Mouse (Mus musculus) embryonic facial prominence, embryonic 11.5 days (tissue): ENCODE results near the gene Pik3cd. TPM values are rescaled to one million over a fixed set of nuclear protein-coding genes. Genes with fewer than 3 reads are reported as not detected.

Experiments
- ATAC-seq: fragments of 200-750 bp; cut with Nextera tagmentation; replicated peaks from 2 replicates; pipeline ENCODE4 v1.8.0; 2017; ENCODE audit warnings: low read depth; ENCODE audit not compliant: insufficient number of reproducible peaks, low FRiP score, low TSS enrichment
- DNase-seq: peaks from one replicate; pipeline ENCODE4 v3.0.0-alpha.2; 2015; ENCODE audit warnings: low spot score
- H3K27ac ChIP-seq: fragments of 300-500 bp; sonication (generic); replicated peaks from 2 replicates; pipeline ENCODE4 v1.5.1; 2014; ENCODE audit warnings: mild to moderate bottlenecking, low read depth, low read length, control low read depth
- H3K27me3 ChIP-seq: fragments of 300-500 bp; sonication (generic); 2 replicates; pipeline ENCODE4 v1.6.1; 2014; ENCODE audit warnings: mild to moderate bottlenecking, low read length, moderate library complexity, mixed read lengths; ENCODE audit not compliant: control insufficient read depth, insufficient read depth
- H3K36me3 ChIP-seq: fragments of 300-500 bp; sonication (generic); replicated peaks from 2 replicates; pipeline ENCODE4 v1.6.1; 2014; ENCODE audit warnings: low read depth, mild to moderate bottlenecking, low read length, moderate library complexity, mixed read lengths; ENCODE audit not compliant: control insufficient read depth, insufficient read depth
- H3K4me1 ChIP-seq: fragments of 300-500 bp; sonication (generic); 2 replicates; pipeline ENCODE4 v1.6.1; 2014; ENCODE audit warnings: low read length, mixed read lengths; ENCODE audit not compliant: control insufficient read depth, insufficient read depth
- H3K4me2 ChIP-seq: fragments of 300-500 bp; sonication (generic); 2 replicates; pipeline ENCODE4 v1.6.1; 2014; ENCODE audit warnings: low read depth, mild to moderate bottlenecking, control low read depth, low read length, moderate library complexity
- H3K4me3 ChIP-seq: fragments of 300-500 bp; sonication (generic); 2 replicates; pipeline ENCODE4 v1.5.1; 2014; ENCODE audit warnings: low read depth, low read length, control low read depth
- H3K9ac ChIP-seq: fragments of 300-500 bp; sonication (generic); replicated peaks from 2 replicates; pipeline ENCODE4 v1.6.1; 2014; ENCODE audit warnings: mild to moderate bottlenecking, control low read depth, low read length
- H3K9me3 ChIP-seq: fragments of 300-500 bp; sonication (generic); replicated peaks from 2 replicates; pipeline ENCODE4 v1.6.1; 2016; ENCODE audit warnings: mild to moderate bottlenecking, low read length, inconsistent platforms, mixed read lengths; ENCODE audit not compliant: control insufficient read depth
- WGBS: fragments of 180-500 bp; shearing (Covaris S2); extraction: QIAGEN DNeasy Blood & Tissue Kit; methylation state at CpG from one replicate; pipeline ENCODE4 v1.1.7; 2014; 5-methylcytosine and 5-hydroxymethylcytosine counted together
- polyA plus RNA-seq: library from polyadenylated mRNA; unstranded; fragments of >200 nt; fragmentation: Nextera tagmentation; extraction: Ambion mirVana; gene quantifications from 2 replicates; pipeline ENCODE4 v1.2.1, GENCODE M21; 2014

Gene Pik3cd
- polyA plus RNA-seq, 1 experiment from 2014 or later, result 4.2 TPM

DNA sequence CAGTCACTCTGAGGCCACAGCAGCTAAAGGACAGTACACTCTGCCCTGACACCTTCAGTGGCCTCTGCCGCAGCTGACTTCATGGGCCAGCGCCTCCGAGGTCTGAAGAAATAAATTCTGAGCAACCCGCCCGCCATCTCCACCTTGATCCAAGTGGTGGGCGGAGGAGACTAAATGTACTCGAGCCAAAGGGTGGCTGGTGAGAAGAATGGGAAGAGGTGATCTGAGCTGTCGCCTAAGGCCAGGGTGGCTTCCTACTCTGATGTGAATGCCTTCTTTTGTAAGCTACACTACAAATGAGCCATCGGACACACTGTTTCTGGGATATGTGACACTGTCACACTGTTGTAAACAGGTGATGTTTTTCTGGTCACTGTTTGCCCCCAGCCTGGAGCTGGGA lies 56.6 kb downstream of the Pik3cd start:
- no peaks in the 10 kb centered on the region for H3K9me3 ChIP-seq
- H3K36me3 ChIP-seq, result peaks cover 5% of the 10 kb centered on the region
- DNase-seq (no peak), ATAC-seq (no peak)
- H3K27me3 ChIP-seq, result no peaks in the 10 kb centered on the region
- no peak overlapping the region for H3K9ac ChIP-seq
- 95% methylated on average over 9 of the region's 9 CpGs for WGBS
- no peak overlapping the region for H3K4me2 ChIP-seq
- no peak overlapping the region for H3K4me3 ChIP-seq
- no peak overlapping the region for H3K27ac ChIP-seq
- no peaks in the 10 kb centered on the region for H3K4me1 ChIP-seq

DNA sequence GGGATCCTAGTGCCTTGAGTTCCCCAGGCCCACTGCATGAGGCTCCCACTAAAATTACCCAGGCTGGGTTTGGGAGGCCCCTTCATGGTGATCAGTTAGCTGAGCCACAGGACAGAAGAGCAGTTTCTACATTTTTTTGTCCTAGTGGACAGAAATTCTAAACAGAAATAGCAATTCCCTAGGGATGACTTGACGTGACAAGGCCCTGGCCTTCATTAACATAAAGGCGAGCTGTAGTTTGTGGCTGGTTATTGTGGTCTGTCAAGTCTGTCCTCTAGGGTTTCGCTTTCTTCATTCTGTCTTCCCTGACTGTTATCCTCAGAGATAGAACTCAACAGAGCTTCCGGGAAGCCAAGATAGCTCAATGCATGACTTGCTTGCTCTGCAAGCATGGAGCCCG lies 60.4 kb downstream of the Pik3cd start:
- H3K36me3 ChIP-seq, result peaks cover 3% of the 10 kb centered on the region
- H3K4me2 ChIP-seq, result no peak overlapping the region
- DNase-seq (no peak), ATAC-seq (no peak)
- no peaks in the 10 kb centered on the region for H3K4me1 ChIP-seq
- H3K27me3 ChIP-seq, result no peaks in the 10 kb centered on the region
- no peak overlapping the region for H3K4me3 ChIP-seq
- no peak overlapping the region for H3K27ac ChIP-seq
- no peak overlapping the region for H3K9ac ChIP-seq
- 73% methylated on average over 5 of the region's 5 CpGs for WGBS
- H3K9me3 ChIP-seq, result no peaks in the 10 kb centered on the region

DNA sequence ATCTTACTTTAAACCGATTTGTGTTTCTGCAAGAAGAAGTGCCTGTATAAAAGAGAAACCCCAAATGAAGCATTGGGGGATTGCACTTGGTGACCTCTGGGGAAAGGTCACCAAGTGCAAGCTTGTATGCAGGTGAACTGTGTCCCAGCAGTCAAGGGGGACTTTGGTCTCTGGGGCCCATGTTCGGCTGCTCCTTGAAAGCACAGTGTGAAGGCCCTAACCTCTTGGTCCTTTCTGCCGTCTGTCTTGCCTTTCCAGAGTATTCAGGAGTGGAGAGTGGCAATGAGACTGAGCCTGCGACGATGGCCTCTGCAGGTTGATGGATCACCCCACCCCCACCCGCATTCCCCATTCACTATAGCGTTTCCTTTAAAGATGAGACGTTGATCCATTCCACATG lies 61.0 kb downstream of the Pik3cd start:
- no peaks in the 10 kb centered on the region for H3K27me3 ChIP-seq
- ATAC-seq (no peak), DNase-seq (peak; percentile 38)
- no peak overlapping the region for H3K27ac ChIP-seq
- H3K9ac ChIP-seq, result no peak overlapping the region
- peaks cover 3% of the 10 kb centered on the region for H3K36me3 ChIP-seq
- 45% methylated on average over 8 of the region's 8 CpGs for WGBS
- no peak overlapping the region for H3K4me3 ChIP-seq
- H3K4me2 ChIP-seq, result no peak overlapping the region
- no peaks in the 10 kb centered on the region for H3K4me1 ChIP-seq
- H3K9me3 ChIP-seq, result no peaks in the 10 kb centered on the region

DNA sequence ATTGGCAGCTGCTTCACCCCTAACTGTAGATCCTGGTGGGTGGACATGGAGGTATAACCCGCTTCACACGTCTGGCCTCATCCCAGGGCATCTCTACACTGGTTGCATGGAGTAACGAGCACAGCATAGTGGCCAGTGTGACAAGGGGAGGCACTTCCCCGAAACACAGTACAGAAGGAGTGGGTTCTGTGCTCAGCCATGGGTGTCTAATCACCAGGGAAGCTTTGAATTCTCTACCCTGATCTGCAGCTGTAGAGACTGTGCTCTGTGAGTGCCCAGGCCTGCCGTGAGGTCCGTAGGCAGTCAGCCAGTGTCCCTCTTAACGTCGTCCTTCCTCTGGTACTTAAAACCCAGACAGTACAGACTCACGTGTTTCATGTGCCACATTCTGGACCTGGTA lies 61.5 kb downstream of the Pik3cd start:
- Histone ChIP-seq H3K4me1 (no peaks in the 10 kb centered on the region), H3K4me2 (no peak overlapping the region), H3K27ac (no peak overlapping the region), H3K4me3 (no peak overlapping the region), H3K9me3 (no peaks in the 10 kb centered on the region), H3K9ac (no peak overlapping the region), H3K36me3 (peaks cover 3% of the 10 kb centered on the region), H3K27me3 (no peaks in the 10 kb centered on the region)
- no peak for DNase-seq
- ATAC-seq, result no peak
- 70% methylated on average over 9 of the region's 9 CpGs for WGBS

DNA sequence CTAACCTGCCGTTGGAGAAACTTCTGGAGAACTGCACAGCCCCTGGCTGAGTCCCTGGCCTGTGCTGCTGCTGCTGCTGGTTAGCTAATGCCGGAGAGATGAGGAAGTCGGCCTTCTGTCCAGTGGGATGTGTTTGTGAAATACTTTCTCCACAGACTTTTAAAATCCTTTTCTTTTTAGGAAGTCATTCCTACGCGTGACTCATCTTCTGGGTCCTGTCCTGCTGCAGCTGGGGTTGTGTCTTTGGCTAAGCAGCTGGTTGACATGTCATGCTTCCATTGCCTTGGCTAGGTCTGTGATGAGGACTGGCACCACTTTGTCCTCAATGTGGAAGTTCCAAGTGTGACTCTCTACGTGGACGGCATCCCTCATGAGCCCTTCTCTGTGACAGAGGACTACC lies 64.4 kb downstream of the Pik3cd start:
- peaks cover 5% of the 10 kb centered on the region for H3K36me3 ChIP-seq
- no peak for DNase-seq
- H3K27me3 ChIP-seq, result no peaks in the 10 kb centered on the region
- no peak overlapping the region for H3K4me2 ChIP-seq
- H3K27ac ChIP-seq, result no peak overlapping the region
- ATAC-seq, result no peak
- H3K9ac ChIP-seq, result no peak overlapping the region
- H3K9me3 ChIP-seq, result no peaks in the 10 kb centered on the region
- WGBS, result 91% methylated on average over 7 of the region's 7 CpGs
- no peaks in the 10 kb centered on the region for H3K4me1 ChIP-seq
- no peak overlapping the region for H3K4me3 ChIP-seq

DNA sequence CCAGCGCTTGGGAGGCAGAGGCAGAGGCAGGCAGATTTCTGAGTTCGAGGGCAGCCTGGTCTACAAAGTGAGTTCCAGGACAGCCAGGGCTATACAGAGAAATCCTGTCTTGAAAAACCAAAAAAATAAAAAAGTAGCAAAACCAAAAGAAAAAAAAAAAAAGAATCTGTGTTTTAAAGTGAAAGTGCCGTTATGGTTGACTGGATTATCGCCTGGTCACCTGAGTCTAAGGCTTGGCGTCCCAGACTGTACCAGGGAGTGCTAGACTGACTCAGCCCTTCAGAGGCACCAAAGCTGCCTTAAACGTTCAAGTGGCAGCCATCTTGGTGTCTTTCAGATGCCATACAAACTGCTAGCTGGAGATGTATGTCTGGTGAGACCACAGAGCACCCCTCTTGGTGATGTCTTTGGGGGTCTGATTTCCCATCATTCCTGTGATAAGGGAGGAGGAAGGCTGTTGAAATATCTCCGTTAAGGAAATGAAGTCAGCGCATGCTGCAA lies 66.4 kb downstream of the Pik3cd start:
- ATAC-seq (no peak), DNase-seq (no peak)
- peaks cover 5% of the 10 kb centered on the region for H3K36me3 ChIP-seq

DNA sequence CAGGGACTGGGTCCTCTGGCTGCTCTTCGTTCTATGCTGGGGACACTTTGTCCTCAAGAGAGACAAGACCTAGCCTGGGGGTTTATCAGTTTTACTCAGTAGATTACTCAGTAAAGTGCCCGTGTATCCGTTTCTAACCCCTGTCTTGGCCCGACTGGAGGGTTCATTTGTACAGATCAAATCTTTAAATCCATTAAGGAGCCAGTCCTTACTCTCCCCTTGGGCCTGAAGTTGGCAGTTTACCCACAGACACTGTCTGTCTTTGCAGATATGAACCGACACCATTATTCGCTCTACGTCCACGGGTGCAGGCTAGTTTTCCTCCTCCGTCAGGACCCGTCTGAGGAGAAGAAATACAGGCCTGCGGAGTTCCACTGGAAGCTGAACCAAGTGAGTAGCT lies 67.4 kb downstream of the Pik3cd start:
- Histone ChIP-seq H3K36me3 (peaks cover 5% of the 10 kb centered on the region), H3K9me3 (no peaks in the 10 kb centered on the region), H3K27me3 (no peaks in the 10 kb centered on the region), H3K9ac (no peak overlapping the region), H3K27ac (no peak overlapping the region), H3K4me3 (no peak overlapping the region), H3K4me1 (no peaks in the 10 kb centered on the region), H3K4me2 (no peak overlapping the region)
- 94% methylated on average over 11 of the region's 11 CpGs for WGBS
- ATAC-seq (no peak), DNase-seq (no peak)

More for the DNA sequence above, 66.4 kb downstream of the Pik3cd start:
- Histone ChIP-seq H3K9ac (no peak overlapping the region), H3K4me2 (no peak overlapping the region), H3K4me1 (no peaks in the 10 kb centered on the region), H3K4me3 (no peak overlapping the region), H3K27me3 (no peaks in the 10 kb centered on the region), H3K27ac (no peak overlapping the region), H3K9me3 (no peaks in the 10 kb centered on the region)
- 92% methylated on average over 8 of the region's 8 CpGs for WGBS

DNA sequence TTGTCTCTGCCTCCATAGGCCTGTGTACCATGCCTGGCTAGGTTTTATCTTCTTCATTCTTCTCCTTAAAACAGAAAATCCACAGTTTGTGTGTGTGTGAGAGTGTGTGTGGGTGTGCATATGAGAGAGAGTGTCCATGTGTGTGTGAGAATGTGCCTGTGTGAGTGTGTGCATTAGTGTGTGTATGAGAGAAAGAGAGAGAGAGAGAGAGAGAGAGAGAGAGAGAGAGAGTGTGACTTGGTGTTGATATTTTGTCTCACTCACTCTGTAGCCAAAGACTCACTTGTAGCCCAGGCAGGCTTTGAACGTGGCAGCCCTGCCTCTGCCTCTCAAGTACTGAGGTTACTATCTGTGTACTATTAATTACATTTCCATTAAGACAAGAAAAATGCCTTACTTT lies 68.2 kb downstream of the Pik3cd start:
- ATAC-seq (no peak), DNase-seq (no peak)
- no peak overlapping the region for H3K4me2 ChIP-seq
- H3K27me3 ChIP-seq, result no peaks in the 10 kb centered on the region
- WGBS, result 88% methylated on average over 1 of the region's 1 CpGs
- peaks cover 5% of the 10 kb centered on the region for H3K36me3 ChIP-seq
- no peak overlapping the region for H3K27ac ChIP-seq
- no peak overlapping the region for H3K9ac ChIP-seq
- no peak overlapping the region for H3K4me3 ChIP-seq
- no peaks in the 10 kb centered on the region for H3K4me1 ChIP-seq
- H3K9me3 ChIP-seq, result no peaks in the 10 kb centered on the region
